Mouse (Mus musculus) cortical plate, adult 2 months (tissue): ENCODE results near the gene Creg1.

Experiments
- CTCF ChIP-seq: fragments of 200-500 bp; IDR thresholded peaks from 2 replicates; pipeline ENCODE4 v1.5.1; 2011; ENCODE audit warnings: mild to moderate bottlenecking, control low read depth, low read length; ENCODE audit not compliant: insufficient read depth; ENCODE audit errors: extremely low read depth
- POLR2A ChIP-seq: fragments of 200-500 bp; IDR thresholded peaks from 2 replicates; pipeline ENCODE4 v1.6.1; 2011; ENCODE audit warnings: mild to moderate bottlenecking, low read length, control low read depth; ENCODE audit not compliant: insufficient read depth; ENCODE audit errors: extremely low read depth

GRCm38 (mm10) chr1:165722531-165723123 lies 40.9 kb upstream of the Creg1 start:
- TF ChIP-seq POLR2A (no peak), CTCF (no peak)
